Mouse (Mus musculus) forebrain, embryonic 16.5 days (tissue): Measurements from ENCODE around the gene Pacsin2. TPM values are rescaled to one million over a fixed set of nuclear protein-coding genes. Genes with fewer than 3 reads are reported as not detected.

Source experiments
- ATAC-seq: fragments of 200-750 bp; cut with Nextera tagmentation; 2 replicates; pipeline ENCODE4 v1.8.0; 2017; ENCODE audit warnings: mild to moderate bottlenecking, moderate library complexity
- H3K27ac ChIP-seq: fragments of 300-500 bp; sonication (generic); 2 replicates; pipeline ENCODE4 v1.5.1; 2014; ENCODE audit warnings: low read length, control low read depth
- H3K27me3 ChIP-seq: fragments of 300-500 bp; sonication (generic); replicated peaks from 2 replicates; pipeline ENCODE4 v1.6.1; 2014; ENCODE audit warnings: low read length; ENCODE audit not compliant: control insufficient read depth, insufficient read depth
- H3K36me3 ChIP-seq: fragments of 300-500 bp; sonication (generic); 2 replicates; pipeline ENCODE4 v1.6.1; 2014; ENCODE audit not compliant: control insufficient read depth, insufficient read depth
- H3K4me1 ChIP-seq: fragments of 300-500 bp; sonication (generic); replicated peaks from 2 replicates; pipeline ENCODE4 v1.6.1; 2014; ENCODE audit warnings: low read length; ENCODE audit not compliant: control insufficient read depth, insufficient read depth
- H3K4me2 ChIP-seq: fragments of 300-500 bp; sonication (generic); 2 replicates; pipeline ENCODE4 v1.6.1; 2014; ENCODE audit warnings: mild to moderate bottlenecking, low read length, control low read depth
- H3K4me3 ChIP-seq: fragments of 300-500 bp; sonication (generic); replicated peaks from 2 replicates; pipeline ENCODE4 v1.5.1; 2014; ENCODE audit warnings: mild to moderate bottlenecking, low read length, control low read depth
- H3K9ac ChIP-seq: fragments of 300-500 bp; sonication (generic); replicated peaks from 2 replicates; pipeline ENCODE4 v1.6.1; 2014; ENCODE audit warnings: low read depth, low read length, control low read depth
- H3K9me3 ChIP-seq: fragments of 300-500 bp; sonication (generic); 2 replicates; pipeline ENCODE4 v1.6.1; 2016; ENCODE audit warnings: low read length; ENCODE audit not compliant: control insufficient read depth
- WGBS: fragments of 180-500 bp; shearing (Covaris S2); extraction: QIAGEN DNeasy Blood & Tissue Kit; methylation state at CpG from one replicate; pipeline ENCODE4 v1.1.7; 2014; 5-methylcytosine and 5-hydroxymethylcytosine counted together
- polyA plus RNA-seq: library from polyadenylated mRNA; unstranded; fragments of >200 nt; fragmentation: Nextera tagmentation; extraction: Ambion mirVana; gene quantifications from 2 replicates; pipeline ENCODE4 v1.2.1, GENCODE M21; 2015

Gene Pacsin2
- polyA plus RNA-seq, 1 experiment from 2014 or later, result 19.8 TPM

DNA sequence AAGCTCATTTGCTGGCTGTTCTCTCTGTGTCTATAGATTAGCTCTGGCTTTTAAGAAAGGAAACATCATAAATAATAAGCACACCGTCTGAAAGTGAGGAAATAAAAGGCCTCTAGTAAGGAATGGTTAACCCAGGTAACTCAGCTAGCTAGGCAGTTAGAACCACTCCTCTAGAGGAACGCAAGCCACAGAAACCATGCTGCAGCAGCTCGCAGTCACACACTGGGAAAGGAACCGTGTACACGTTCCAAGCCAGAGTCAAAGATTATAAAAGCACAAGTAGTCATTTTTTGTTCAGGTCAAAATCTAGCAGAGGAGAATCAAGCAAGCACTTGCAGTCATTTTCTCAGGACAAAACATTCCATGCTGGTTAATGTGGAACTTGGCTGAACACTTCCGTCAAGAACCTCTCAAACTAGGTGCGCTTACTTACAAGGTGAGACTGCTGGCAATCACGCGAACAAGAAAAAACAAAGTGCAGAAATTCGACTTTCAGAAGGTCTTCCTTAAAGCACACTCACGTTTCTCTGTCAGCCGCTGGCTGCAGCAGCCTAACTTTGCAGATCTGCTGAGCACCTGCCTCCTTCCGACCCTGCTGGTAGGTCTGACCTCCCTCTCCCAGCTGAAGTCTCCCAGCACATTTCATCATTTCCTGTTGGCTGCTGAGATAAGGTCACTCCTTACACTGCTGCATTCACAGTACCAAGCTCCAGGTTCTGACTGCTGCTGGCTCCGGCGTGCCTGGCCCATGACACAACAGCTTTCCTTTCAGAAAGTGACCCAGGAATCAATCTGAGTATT is 32.0 kb downstream of the Pacsin2 start:
- Histone ChIP-seq H3K4me2 (no peak overlapping the region), H3K9me3 (no peaks in the 10 kb centered on the region), H3K27ac (no peak overlapping the region), H3K9ac (no peak overlapping the region), H3K36me3 (no peaks in the 10 kb centered on the region), H3K4me3 (no peak overlapping the region), H3K27me3 (no peaks in the 10 kb centered on the region), H3K4me1 (peaks cover 5% of the 10 kb centered on the region)
- 73% methylated on average over 15 of the region's 15 CpGs for WGBS
- ATAC-seq, result no peak

DNA sequence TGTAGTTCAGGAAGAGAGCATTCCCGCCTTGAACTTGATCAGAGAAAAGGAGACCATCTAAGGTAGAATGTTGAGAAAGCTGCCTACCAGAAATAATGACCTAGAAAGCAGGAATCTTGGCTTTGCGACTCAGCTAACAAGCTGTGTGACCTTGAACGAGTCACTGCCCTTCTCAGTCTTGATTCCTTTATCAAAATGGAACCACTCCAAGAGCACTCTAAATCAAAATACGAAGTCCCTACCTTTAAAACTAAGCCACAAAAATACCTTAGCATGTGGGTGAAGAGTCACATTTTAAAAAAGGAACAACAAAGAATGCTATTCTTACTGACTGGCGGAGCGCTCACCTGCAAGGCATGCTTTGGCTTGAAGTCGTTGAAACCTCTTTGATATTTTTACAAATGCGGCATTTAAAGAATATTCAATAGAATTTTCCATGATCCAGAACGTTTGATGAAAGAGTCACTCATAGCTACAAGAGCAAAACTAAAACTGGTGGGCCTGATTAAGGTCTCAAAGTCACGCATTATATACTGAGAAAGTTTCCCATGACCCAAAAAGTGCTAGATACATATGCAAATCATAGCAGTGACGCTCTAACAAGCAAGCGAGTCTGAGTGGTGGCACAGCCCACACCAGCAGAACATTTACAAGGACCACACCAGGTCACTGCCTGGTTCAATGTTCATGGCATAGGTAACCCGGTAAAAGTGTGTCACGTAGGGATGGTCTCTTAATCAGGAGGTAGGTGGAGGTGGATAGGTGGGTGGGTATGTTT is 33.2 kb downstream of the Pacsin2 start:
- peaks cover 5% of the 10 kb centered on the region for H3K4me1 ChIP-seq
- H3K9ac ChIP-seq, result no peak overlapping the region
- no peak for ATAC-seq
- H3K9me3 ChIP-seq, result no peaks in the 10 kb centered on the region
- H3K27ac ChIP-seq, result no peak overlapping the region
- no peaks in the 10 kb centered on the region for H3K36me3 ChIP-seq
- no peak overlapping the region for H3K4me3 ChIP-seq
- WGBS, result 88% methylated on average over 14 of the region's 14 CpGs
- no peaks in the 10 kb centered on the region for H3K27me3 ChIP-seq
- H3K4me2 ChIP-seq, result no peak overlapping the region

DNA sequence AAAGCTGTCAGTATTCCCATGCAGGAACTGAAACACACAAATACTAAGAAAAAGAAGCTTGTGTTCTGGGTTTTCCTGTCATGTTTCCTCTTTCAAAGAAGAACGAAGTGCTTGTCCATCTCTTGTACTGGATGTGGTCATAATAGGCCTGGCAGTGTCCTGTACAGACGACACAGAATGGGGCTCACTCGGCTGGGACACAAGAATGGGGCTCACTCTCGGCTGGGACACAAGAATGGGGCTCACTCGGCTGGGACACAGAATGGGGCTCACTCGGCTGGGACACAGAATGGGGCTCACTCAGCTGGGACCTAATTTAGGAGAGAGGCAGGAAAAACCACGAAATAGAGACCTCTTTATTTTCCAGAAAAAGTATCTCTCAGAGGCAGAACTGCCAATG is 34.0 kb downstream of the Pacsin2 start:
- Histone ChIP-seq H3K4me3 (no peak overlapping the region), H3K9ac (no peak overlapping the region), H3K4me2 (no peak overlapping the region), H3K27me3 (no peaks in the 10 kb centered on the region), H3K36me3 (no peaks in the 10 kb centered on the region), H3K9me3 (no peaks in the 10 kb centered on the region), H3K4me1 (peaks cover 2% of the 10 kb centered on the region), H3K27ac (no peak overlapping the region)
- 40% methylated on average over 7 of the region's 7 CpGs for WGBS
- ATAC-seq, result no peak

DNA sequence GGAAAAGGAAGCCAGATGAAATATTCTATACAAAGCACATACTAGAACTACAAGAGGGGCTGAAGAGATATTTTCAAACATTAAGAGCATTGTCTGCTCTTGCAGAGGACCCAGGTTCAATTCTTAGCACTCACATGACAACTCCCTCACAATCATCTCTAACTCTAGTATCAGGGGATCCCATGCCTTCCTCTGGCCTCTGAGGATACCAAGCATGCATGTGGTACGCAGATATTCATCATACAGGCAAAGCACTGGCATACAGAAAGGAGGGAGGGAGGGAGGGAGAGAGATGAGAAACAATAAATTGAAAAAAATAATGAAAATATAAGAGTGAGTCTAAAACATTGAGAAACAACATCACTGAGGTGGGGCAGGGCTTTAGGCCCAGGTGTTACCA is 35.8 kb downstream of the Pacsin2 start:
- Histone ChIP-seq H3K9me3 (no peaks in the 10 kb centered on the region), H3K27ac (no peak overlapping the region), H3K4me3 (no peak overlapping the region), H3K4me2 (no peak overlapping the region), H3K4me1 (no peaks in the 10 kb centered on the region), H3K9ac (no peak overlapping the region), H3K36me3 (no peaks in the 10 kb centered on the region), H3K27me3 (no peaks in the 10 kb centered on the region)
- WGBS, result 94% methylated on average over 1 of the region's 1 CpGs
- ATAC-seq, result no peak

DNA sequence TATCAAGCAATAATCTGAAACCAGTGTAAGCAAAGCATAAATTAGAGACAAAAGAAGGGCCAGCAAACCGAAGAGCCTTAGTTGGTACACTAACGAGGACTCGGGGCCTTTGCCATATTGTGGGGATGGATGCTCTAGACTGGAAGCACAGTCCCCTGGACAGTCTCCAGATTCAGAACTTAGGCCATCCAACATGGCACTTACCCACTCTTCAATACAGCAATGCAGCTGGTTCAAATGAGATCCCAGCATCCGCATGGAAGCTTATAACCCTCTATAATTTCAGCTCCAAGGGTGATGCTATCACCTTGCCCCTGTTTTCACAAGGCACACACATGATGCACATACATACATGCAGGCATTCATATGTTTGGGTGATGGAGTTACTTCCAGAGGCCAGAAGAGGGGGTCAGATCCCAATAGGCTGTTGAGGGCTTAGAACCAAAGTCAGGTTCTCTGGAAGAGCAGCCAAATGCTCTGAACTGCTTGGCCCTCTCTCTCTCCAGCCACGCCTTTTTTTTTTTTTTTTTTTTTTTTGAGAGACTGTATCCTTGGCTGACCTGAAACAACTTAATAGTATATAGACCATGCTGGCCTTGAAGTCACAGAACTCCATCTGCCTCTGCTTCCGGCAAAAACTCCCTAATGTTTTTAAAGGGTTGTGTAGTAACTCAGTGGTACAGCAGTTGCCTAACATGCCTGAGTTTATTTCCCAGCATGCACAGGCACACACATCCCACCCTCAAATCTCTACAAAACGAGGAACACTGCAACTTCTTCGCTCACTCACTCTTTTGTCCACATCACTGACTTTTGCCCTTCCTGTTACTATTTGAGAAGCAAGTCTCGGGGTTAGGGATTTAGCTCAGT is 36.9 kb downstream of the Pacsin2 start:
- Histone ChIP-seq H3K4me3 (no peak overlapping the region), H3K27ac (no peak overlapping the region), H3K9me3 (no peaks in the 10 kb centered on the region), H3K27me3 (no peaks in the 10 kb centered on the region), H3K9ac (no peak overlapping the region), H3K4me2 (no peak overlapping the region), H3K4me1 (no peaks in the 10 kb centered on the region), H3K36me3 (no peaks in the 10 kb centered on the region)
- 72% methylated on average over 9 of the region's 9 CpGs for WGBS
- ATAC-seq, result no peak

DNA sequence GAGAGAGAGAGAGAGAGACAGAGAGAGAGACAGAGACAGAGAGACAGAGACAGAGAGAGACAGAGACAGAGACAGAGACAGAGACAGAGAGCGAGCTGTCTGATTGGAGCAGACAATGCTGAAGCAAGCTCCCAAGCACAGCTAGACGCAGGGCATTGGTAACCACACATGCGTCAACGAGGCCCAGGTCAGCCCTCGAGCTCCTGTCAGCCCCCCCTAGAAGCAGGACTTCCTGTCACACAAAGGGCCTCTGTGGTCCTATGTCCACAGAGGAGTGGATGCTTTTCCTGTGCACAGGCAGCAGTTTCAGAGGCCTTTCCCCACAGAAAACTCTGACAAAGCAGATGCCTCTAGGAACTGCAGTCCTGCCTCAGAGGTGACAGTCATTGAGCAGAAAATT is 38.6 kb downstream of the Pacsin2 start:
- Histone ChIP-seq H3K4me2 (no peak overlapping the region), H3K27me3 (no peaks in the 10 kb centered on the region), H3K4me1 (no peaks in the 10 kb centered on the region), H3K27ac (no peak overlapping the region), H3K9me3 (no peaks in the 10 kb centered on the region), H3K9ac (no peak overlapping the region), H3K4me3 (no peak overlapping the region), H3K36me3 (no peaks in the 10 kb centered on the region)
- WGBS, result 49% methylated on average over 5 of the region's 5 CpGs
- ATAC-seq, result no peak

DNA sequence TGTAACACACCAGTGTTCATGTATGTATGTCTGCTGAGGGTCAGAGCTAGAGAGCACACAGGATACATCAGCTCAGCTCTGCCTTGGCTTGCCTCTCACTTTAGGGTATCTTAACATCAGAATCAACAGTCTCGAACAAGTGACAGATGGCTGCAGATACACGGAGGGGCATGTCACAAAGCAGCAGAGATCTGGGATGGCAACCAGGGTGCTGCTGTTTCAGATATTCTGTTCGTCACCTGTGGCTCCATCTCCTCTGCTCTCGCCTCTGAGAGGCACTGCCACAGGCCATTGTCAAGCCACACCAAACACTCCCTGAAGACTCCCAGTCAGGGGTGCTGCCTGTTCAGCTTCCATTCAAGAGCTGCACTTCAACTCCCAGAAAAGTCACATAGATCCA is 39.1 kb downstream of the Pacsin2 start:
- whole genome bisulfite sequencing, result 76% methylated on average over 4 of the region's 4 CpGs
- no peak overlapping the region for H3K4me3 ChIP-seq
- no peak for ATAC-seq
- no peak overlapping the region for H3K9ac ChIP-seq
- H3K4me1 ChIP-seq, result no peaks in the 10 kb centered on the region
- no peak overlapping the region for H3K4me2 ChIP-seq
- no peak overlapping the region for H3K27ac ChIP-seq
- no peaks in the 10 kb centered on the region for H3K9me3 ChIP-seq
- no peaks in the 10 kb centered on the region for H3K27me3 ChIP-seq
- H3K36me3 ChIP-seq, result no peaks in the 10 kb centered on the region

DNA sequence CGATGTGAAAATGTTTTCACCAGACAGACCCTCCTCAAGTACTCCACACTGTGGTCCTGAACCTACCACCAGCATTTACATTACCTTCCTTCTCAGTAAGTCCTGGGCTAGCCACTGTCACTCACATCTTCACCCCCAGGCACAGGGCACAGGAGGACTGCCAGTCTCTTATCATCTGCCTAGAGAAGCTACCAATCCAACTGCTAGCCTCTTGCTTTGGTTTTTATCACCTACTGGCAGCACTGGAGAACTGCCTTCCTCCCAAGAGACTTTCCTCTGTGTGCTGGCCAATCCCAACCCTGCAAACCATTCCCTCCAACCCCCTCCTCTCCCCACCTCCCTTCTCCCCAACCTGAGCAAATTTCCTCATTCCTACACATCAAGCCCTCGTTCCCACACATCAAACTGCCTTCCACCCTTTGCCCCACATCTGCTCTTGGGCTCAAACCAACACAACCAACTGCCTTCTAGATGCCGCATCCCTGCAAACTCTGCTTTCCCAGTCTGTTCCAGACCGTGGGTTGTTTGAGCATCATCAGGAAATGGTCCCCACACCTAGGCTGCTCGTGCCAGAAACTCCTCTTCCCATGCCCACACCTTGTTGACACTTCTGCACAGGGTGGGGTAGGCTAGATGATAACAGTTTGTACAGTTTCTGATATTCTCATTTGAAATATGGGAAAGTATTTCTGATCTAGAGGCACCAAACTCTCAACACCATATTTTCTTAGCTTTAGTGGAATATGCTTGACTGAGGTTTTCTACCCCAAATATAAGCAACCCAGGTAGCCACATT is 40.6 kb downstream of the Pacsin2 start:
- Histone ChIP-seq H3K4me2 (no peak overlapping the region), H3K4me3 (no peak overlapping the region), H3K27me3 (no peaks in the 10 kb centered on the region), H3K9me3 (no peaks in the 10 kb centered on the region), H3K36me3 (no peaks in the 10 kb centered on the region), H3K4me1 (no peaks in the 10 kb centered on the region; the same call in 1 of the 2 replicates), H3K27ac (no peak overlapping the region), H3K9ac (no peak overlapping the region)
- WGBS, result 80% methylated on average over 5 of the region's 5 CpGs
- no peak for ATAC-seq
